Mouse (Mus musculus) liver, embryonic 15.5 days (tissue): ENCODE results near the gene Gtf3a. TPM values are rescaled to one million over a fixed set of nuclear protein-coding genes. Genes with fewer than 3 reads are reported as not detected.

Experiments used
- ATAC-seq: fragments of 200-750 bp; cut with Nextera tagmentation; 2 replicates; pipeline ENCODE4 v1.8.0; 2017; ENCODE audit warnings: moderate number of reproducible peaks, mild to moderate bottlenecking, moderate library complexity; ENCODE audit not compliant: insufficient read depth
- H3K27ac ChIP-seq: fragments of 300-500 bp; sonication (generic); replicated peaks from 2 replicates; pipeline ENCODE4 v1.5.1; 2015; ENCODE audit warnings: mild to moderate bottlenecking, inconsistent platforms
- H3K27me3 ChIP-seq: fragments of 300-500 bp; sonication (generic); 2 replicates; pipeline ENCODE4 v1.6.1; 2015; ENCODE audit warnings: mild to moderate bottlenecking, inconsistent platforms
- H3K36me3 ChIP-seq: fragments of 300-500 bp; sonication (generic); replicated peaks from 2 replicates; pipeline ENCODE4 v1.6.1; 2015; ENCODE audit warnings: moderate library complexity, mild to moderate bottlenecking, inconsistent platforms
- H3K4me1 ChIP-seq: fragments of 300-500 bp; sonication (generic); replicated peaks from 2 replicates; pipeline ENCODE4 v1.6.1; 2015; ENCODE audit warnings: inconsistent platforms
- H3K4me2 ChIP-seq: fragments of 300-500 bp; sonication (generic); 2 replicates; pipeline ENCODE4 v1.6.1; 2015; ENCODE audit warnings: moderate library complexity, mild to moderate bottlenecking, inconsistent platforms
- H3K4me3 ChIP-seq: fragments of 300-500 bp; sonication (generic); replicated peaks from 2 replicates; pipeline ENCODE4 v1.5.1; 2015; ENCODE audit warnings: mild to moderate bottlenecking, inconsistent platforms
- H3K9ac ChIP-seq: fragments of 300-500 bp; sonication (generic); 2 replicates; pipeline ENCODE4 v1.6.1; 2015; ENCODE audit warnings: moderate library complexity, mild to moderate bottlenecking, inconsistent platforms
- H3K9me3 ChIP-seq: fragments of 300-500 bp; sonication (generic); replicated peaks from 2 replicates; pipeline ENCODE4 v1.6.1; 2016; ENCODE audit warnings: inconsistent platforms
- WGBS: fragments of 180-500 bp; shearing (Covaris S2); methylation state at CpG from one replicate; pipeline ENCODE4 v1.1.7; 2015; ENCODE audit warnings: mixed read lengths; ENCODE audit not compliant: insufficient replicate concordance; 5-methylcytosine and 5-hydroxymethylcytosine counted together
- polyA plus RNA-seq: library from polyadenylated mRNA; unstranded; fragments of >200 nt; fragmentation: Nextera tagmentation; extraction: Ambion mirVana; gene quantifications from 2 replicates; pipeline ENCODE4 v1.2.1, GENCODE M21; 2015

The Gtf3a gene
- polyA plus RNA-seq: 44.6 and 47.4 TPM in 2 replicates

GRCm38 (mm10) chr5:146948508-146949088, at the start of gene Gtf3a:
Gene Gtf3a, plus strand, starts transcription at chr5:146948657.
- H3K4me2 ChIP-seq: peak within 1 kb of the TSS; percentile 96
- peak within 1 kb of the TSS; percentile 77 for H3K9ac ChIP-seq
- peak within 1 kb of the TSS; percentile 82 for H3K4me3 ChIP-seq
- no peaks in the 10 kb centered on the region for H3K9me3 ChIP-seq
- H3K36me3 ChIP-seq: peaks cover 33% of the 10 kb centered on the region
- peaks cover 32% of the 10 kb centered on the region for H3K4me1 ChIP-seq
- WGBS: under 1% methylated on average over 61 of the region's 62 CpGs
- H3K27me3 ChIP-seq: no peaks in the 10 kb centered on the region
- ATAC-seq: peak; percentile 91
- H3K27ac ChIP-seq: peak within 1 kb of the TSS; percentile 85

GRCm38 (mm10) chr5:146900331-146900730, 48.1 kb upstream of the Gtf3a start:
- WGBS: 47% methylated on average over 7 of the region's 7 CpGs
- Histone ChIP-seq H3K4me1 (no peaks in the 10 kb centered on the region; the same call in 1 of the 2 replicates), H3K4me3 (no peak overlapping the region), H3K36me3 (no peaks in the 10 kb centered on the region), H3K27ac (no peak overlapping the region), H3K4me2 (no peak overlapping the region), H3K27me3 (no peaks in the 10 kb centered on the region; the same call in 1 of the 2 replicates), H3K9ac (no peak overlapping the region), H3K9me3 (no peaks in the 10 kb centered on the region)
- ATAC-seq: no peak

GRCm38 (mm10) chr5:146901501-146901900, 47.0 kb upstream of the Gtf3a start:
- no peaks in the 10 kb centered on the region; the same call in 1 of the 2 replicates for H3K27me3 ChIP-seq
- H3K9me3 ChIP-seq: no peaks in the 10 kb centered on the region
- H3K4me2 ChIP-seq: no peak overlapping the region
- no peak overlapping the region for H3K27ac ChIP-seq
- no peak overlapping the region for H3K9ac ChIP-seq
- 69% methylated on average over 2 of the region's 2 CpGs for WGBS
- H3K36me3 ChIP-seq: no peaks in the 10 kb centered on the region
- H3K4me1 ChIP-seq: peaks cover 5% of the 10 kb centered on the region; the same call in 1 of the 2 replicates
- ATAC-seq: no peak
- H3K4me3 ChIP-seq: no peak overlapping the region

GRCm38 (mm10) chr5:146904404-146904803, 44.1 kb upstream of the Gtf3a start:
- H3K4me1 ChIP-seq: peaks cover 8% of the 10 kb centered on the region; the same call in 1 of the 2 replicates
- H3K36me3 ChIP-seq: no peaks in the 10 kb centered on the region
- no peak overlapping the region for H3K27ac ChIP-seq
- H3K4me2 ChIP-seq: no peak overlapping the region
- H3K9me3 ChIP-seq: no peaks in the 10 kb centered on the region
- no peak overlapping the region for H3K9ac ChIP-seq
- WGBS: 20% methylated on average over 8 of the region's 8 CpGs
- 0 out of 2 replicates have a peak, but pooled peaks have one; percentile 44 for ATAC-seq
- no peak overlapping the region for H3K4me3 ChIP-seq
- H3K27me3 ChIP-seq: no peaks in the 10 kb centered on the region; the same call in 1 of the 2 replicates

- Histone ChIP-seq H3K36me3 (no peaks in the 10 kb centered on the region), H3K9me3 (no peaks in the 10 kb centered on the region), H3K4me2 (peak overlapping the region; percentile 28; the same call in 1 of the 2 replicates), H3K9ac (0 out of 2 replicates have a peak overlapping the region, but pooled peaks have one; percentile 2), H3K27me3 (no peaks in the 10 kb centered on the region; the same call in 1 of the 2 replicates), H3K4me1 (peaks cover 8% of the 10 kb centered on the region; the same call in 1 of the 2 replicates), H3K4me3 (no peak overlapping the region), H3K27ac (no peak overlapping the region)
- ATAC-seq: no peak
- WGBS: 22% methylated on average over 14 of the region's 14 CpGs
Measured at GRCm38 (mm10) chr5:146905486-146906172, 42.8 kb upstream of the Gtf3a start.

GRCm38 (mm10) chr5:146907533-146907932, 40.9 kb upstream of the Gtf3a start:
- H3K9ac ChIP-seq: no peak overlapping the region
- 41% methylated on average over 5 of the region's 5 CpGs for WGBS

GRCm38 (mm10) chr5:146908629-146909028, 39.8 kb upstream of the Gtf3a start:
- Histone ChIP-seq H3K4me3 (no peak overlapping the region), H3K9me3 (no peaks in the 10 kb centered on the region), H3K27ac (no peak overlapping the region), H3K4me2 (no peak overlapping the region), H3K9ac (no peak overlapping the region), H3K4me1 (peaks cover 14% of the 10 kb centered on the region; the same call in 1 of the 2 replicates), H3K27me3 (no peaks in the 10 kb centered on the region), H3K36me3 (no peaks in the 10 kb centered on the region)
- WGBS: 34% methylated on average over 11 of the region's 11 CpGs
- no peak for ATAC-seq

More at GRCm38 (mm10) chr5:146907533-146907932, 40.9 kb upstream of the Gtf3a start:
- Histone ChIP-seq H3K36me3 (no peaks in the 10 kb centered on the region), H3K27ac (no peak overlapping the region), H3K27me3 (no peaks in the 10 kb centered on the region), H3K4me1 (peaks cover 11% of the 10 kb centered on the region; the same call in 1 of the 2 replicates), H3K4me3 (no peak overlapping the region), H3K4me2 (no peak overlapping the region), H3K9me3 (no peaks in the 10 kb centered on the region)
- ATAC-seq: no peak

- Histone ChIP-seq H3K27me3 (no peaks in the 10 kb centered on the region), H3K4me2 (no peak overlapping the region), H3K36me3 (no peaks in the 10 kb centered on the region), H3K27ac (peak overlapping the region; percentile 48; the same call in 1 of the 2 replicates), H3K9ac (no peak overlapping the region), H3K4me3 (no peak overlapping the region), H3K4me1 (peaks cover 15% of the 10 kb centered on the region; the same call in 1 of the 2 replicates), H3K9me3 (no peaks in the 10 kb centered on the region)
- ATAC-seq: peak; percentile 70
- 7% methylated on average over 9 of the region's 9 CpGs for WGBS
Measured at GRCm38 (mm10) chr5:146912206-146912605, 36.3 kb upstream of the Gtf3a start.

- H3K9me3 ChIP-seq: no peaks in the 10 kb centered on the region
- peaks cover 15% of the 10 kb centered on the region; the same call in 1 of the 2 replicates for H3K4me1 ChIP-seq
- no peak overlapping the region for H3K27ac ChIP-seq
- no peak overlapping the region for H3K4me2 ChIP-seq
- no peak for ATAC-seq
- WGBS: 67% methylated on average over 7 of the region's 7 CpGs
- H3K4me3 ChIP-seq: no peak overlapping the region
- H3K9ac ChIP-seq: no peak overlapping the region
- H3K27me3 ChIP-seq: no peaks in the 10 kb centered on the region
- no peaks in the 10 kb centered on the region for H3K36me3 ChIP-seq
Measured at GRCm38 (mm10) chr5:146913355-146913754, 35.1 kb upstream of the Gtf3a start.

- no peak overlapping the region for H3K9ac ChIP-seq
- H3K4me3 ChIP-seq: no peak overlapping the region
- no peak overlapping the region for H3K27ac ChIP-seq
- H3K36me3 ChIP-seq: no peaks in the 10 kb centered on the region
- no peak overlapping the region for H3K4me2 ChIP-seq
- 0 out of 2 replicates have a peak, but pooled peaks cover 12% of the 10 kb centered on the region for H3K4me1 ChIP-seq
- WGBS: 20% methylated on average over 9 of the region's 9 CpGs
- ATAC-seq: no peak; the same call in 1 of the 2 replicates
- no peaks in the 10 kb centered on the region for H3K9me3 ChIP-seq
- 0 out of 2 replicates have a peak, but pooled peaks cover 3% of the 10 kb centered on the region for H3K27me3 ChIP-seq
Measured at GRCm38 (mm10) chr5:146914088-146914766, 34.2 kb upstream of the Gtf3a start.
